Mouse (Mus musculus): ENCODE measurements around the gene Nt5dc3. TPM values are rescaled to one million over a fixed set of nuclear protein-coding genes. Genes with fewer than 3 reads are reported as not detected.

Gene Nt5dc3
- total RNA-seq, 1 experiment: 5.6 TPM

DNA sequence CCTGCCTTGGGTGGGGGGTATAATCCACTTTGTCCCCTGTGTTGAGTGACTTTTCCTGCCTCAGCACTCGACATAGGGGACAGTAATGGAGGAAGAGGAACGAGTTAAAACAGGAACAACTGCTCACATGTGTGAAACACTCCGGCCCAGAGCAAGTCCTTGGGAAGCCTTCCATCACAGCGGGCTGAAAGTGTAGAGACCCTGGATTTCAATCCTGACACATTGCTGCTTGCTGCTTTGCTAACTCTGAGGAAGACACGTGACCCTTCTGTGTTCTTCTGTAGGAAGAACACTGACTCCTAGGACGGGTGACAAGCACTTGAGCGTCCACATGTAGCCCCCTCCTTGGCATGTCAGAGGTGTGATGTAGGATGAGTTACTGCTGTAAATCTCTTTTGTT, 36.3 kb downstream of the Nt5dc3 start:
- in situ Hi-C loops (cut with MboI; ENCODE audit: low sequenced_read_pairs in 2 of 2, unreplicated experiment in 2 of 2): no loop called here
- Histone ChIP-seq H3K36me3 (ENCODE audit: control insufficient read depth, insufficient read depth, low read length, poor library complexity, severe bottlenecking) (peaks cover 7% of the 10 kb centered on the region; the same call in 1 of the 2 replicates), H3K9me3 (ENCODE audit: control insufficient read depth, insufficient read depth, low read depth, low read length) (no peaks in the 10 kb centered on the region), H3K4me3 (ENCODE audit: insufficient read depth in 1 of 2, low read depth in 1 of 2, low read length in 2 of 2, poor library complexity in 1 of 2, severe bottlenecking in 1 of 2) (no peak overlapping the region), H3K4me1 (ENCODE audit: control insufficient read depth in 2 of 2, insufficient read depth in 2 of 2, low read length in 2 of 2, poor library complexity in 1 of 2) (peaks cover 2 to 16% of the 10 kb centered on the region in 2 experiments; a peak in 2 of 4 replicates), H3K27ac (ENCODE audit: insufficient read depth, low read depth, low read length, poor library complexity, severe bottlenecking) (no peak overlapping the region), H3K9ac (ENCODE audit: insufficient read depth, low read depth, low read length, poor library complexity, severe bottlenecking) (no peak overlapping the region)
- DNase-seq (ENCODE audit: low read depth, low spot score): no peak
- TF ChIP-seq HCFC1 (IDR thresholded peaks at IDR 0.05; ENCODE audit: borderline replicate concordance, insufficient read depth, low read length): no peak
- no peak for TF ChIP-seq MAFK (IDR thresholded peaks at IDR 0.05; ENCODE audit: insufficient read depth, low read depth, low read length)
- TF ChIP-seq ZC3H11A (IDR thresholded peaks at IDR 0.05; ENCODE audit: borderline replicate concordance, low read depth, low read length): no peak
- TF ChIP-seq ZNF384 (IDR thresholded peaks at IDR 0.05; ENCODE audit: low read depth, low read length): no peak

DNA sequence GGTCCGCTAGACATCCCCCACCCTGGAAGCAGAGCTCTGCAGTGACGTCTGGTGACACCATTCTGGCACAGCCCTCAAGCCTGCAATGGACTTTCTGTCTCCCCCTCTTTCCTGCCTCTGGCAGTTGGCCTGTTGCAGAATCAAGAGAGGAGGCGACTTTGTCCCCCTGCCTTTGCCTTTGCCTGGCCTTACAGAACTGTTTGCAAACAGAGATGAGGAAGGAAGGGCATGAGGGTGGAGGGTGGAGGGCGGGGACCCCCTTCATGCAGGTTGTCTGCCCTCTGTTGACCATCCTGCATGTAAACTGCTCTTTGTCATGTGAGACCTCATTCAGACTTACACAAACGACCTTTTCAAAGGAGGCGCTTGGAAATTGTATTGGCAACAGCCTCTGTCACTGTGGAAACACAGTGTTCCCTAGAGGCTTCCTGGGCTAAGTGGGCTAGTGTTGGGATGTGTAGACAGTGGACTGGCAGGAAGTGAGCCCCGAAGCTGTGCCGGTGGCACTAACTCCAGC, 40.9 kb downstream of the Nt5dc3 start:
- DNase-seq (ENCODE audit: low read depth, low spot score): no peak
- Histone ChIP-seq H3K4me1 (ENCODE audit: control insufficient read depth in 2 of 2, insufficient read depth in 2 of 2, low read length in 2 of 2, poor library complexity in 1 of 2) (peaks cover 0 to 3% of the 10 kb centered on the region in 2 experiments; a peak in 1 of 4 replicates), H3K27ac (ENCODE audit: insufficient read depth, low read depth, low read length, poor library complexity, severe bottlenecking) (no peak overlapping the region), H3K36me3 (ENCODE audit: control insufficient read depth, insufficient read depth, low read length, poor library complexity, severe bottlenecking) (peaks cover 16% of the 10 kb centered on the region), H3K4me3 (ENCODE audit: insufficient read depth in 1 of 2, low read depth in 1 of 2, low read length in 2 of 2, poor library complexity in 1 of 2, severe bottlenecking in 1 of 2) (no peak overlapping the region), H3K9ac (ENCODE audit: insufficient read depth, low read depth, low read length, poor library complexity, severe bottlenecking) (no peak overlapping the region; the same call in 1 of the 2 replicates), H3K9me3 (ENCODE audit: control insufficient read depth, insufficient read depth, low read depth, low read length) (no peaks in the 10 kb centered on the region)
- in situ Hi-C loops (cut with MboI; ENCODE audit: low sequenced_read_pairs in 2 of 2, unreplicated experiment in 2 of 2): no loop called here
- TF ChIP-seq MAFK (IDR thresholded peaks at IDR 0.05; ENCODE audit: insufficient read depth, low read depth, low read length) (no peak), ZC3H11A (IDR thresholded peaks at IDR 0.05; ENCODE audit: borderline replicate concordance, low read depth, low read length) (no peak), HCFC1 (IDR thresholded peaks at IDR 0.05; ENCODE audit: borderline replicate concordance, insufficient read depth, low read length) (no peak), CHD2 (IDR thresholded peaks at IDR 0.05; ENCODE audit: low read depth, low read length) (no peak), ZNF384 (IDR thresholded peaks at IDR 0.05; ENCODE audit: low read depth, low read length) (no peak)

GRCm38 (mm10) chr10:86821014-86821413, 42.2 kb downstream of the Nt5dc3 start:
- no peak overlapping the region for H3K9ac ChIP-seq (ENCODE audit: insufficient read depth, low read depth, low read length, poor library complexity, severe bottlenecking)
- H3K36me3 ChIP-seq (ENCODE audit: control insufficient read depth, insufficient read depth, low read length, poor library complexity, severe bottlenecking): peaks cover 24% of the 10 kb centered on the region
- no peak overlapping the region for H3K4me3 ChIP-seq (ENCODE audit: insufficient read depth in 1 of 2, low read depth in 1 of 2, low read length in 2 of 2, poor library complexity in 1 of 2, severe bottlenecking in 1 of 2)
- H3K9me3 ChIP-seq (ENCODE audit: control insufficient read depth, insufficient read depth, low read depth, low read length): no peaks in the 10 kb centered on the region
- no peaks in the 10 kb centered on the region for H3K4me1 ChIP-seq (ENCODE audit: control insufficient read depth in 2 of 2, insufficient read depth in 2 of 2, low read length in 2 of 2, poor library complexity in 1 of 2)
- H3K27ac ChIP-seq (ENCODE audit: insufficient read depth, low read depth, low read length, poor library complexity, severe bottlenecking): no peak overlapping the region
- no peak for DNase-seq (ENCODE audit: low read depth, low spot score)
- TF ChIP-seq ZC3H11A (IDR thresholded peaks at IDR 0.05; ENCODE audit: borderline replicate concordance, low read depth, low read length) (no peak), MAFK (IDR thresholded peaks at IDR 0.05; ENCODE audit: insufficient read depth, low read depth, low read length) (no peak), HCFC1 (IDR thresholded peaks at IDR 0.05; ENCODE audit: borderline replicate concordance, insufficient read depth, low read length) (no peak), CHD2 (IDR thresholded peaks at IDR 0.05; ENCODE audit: low read depth, low read length) (no peak), ZNF384 (IDR thresholded peaks at IDR 0.05; ENCODE audit: low read depth, low read length) (no peak)
- in situ Hi-C loops (cut with MboI; ENCODE audit: low sequenced_read_pairs in 2 of 2, unreplicated experiment in 2 of 2): no loop called here

DNA sequence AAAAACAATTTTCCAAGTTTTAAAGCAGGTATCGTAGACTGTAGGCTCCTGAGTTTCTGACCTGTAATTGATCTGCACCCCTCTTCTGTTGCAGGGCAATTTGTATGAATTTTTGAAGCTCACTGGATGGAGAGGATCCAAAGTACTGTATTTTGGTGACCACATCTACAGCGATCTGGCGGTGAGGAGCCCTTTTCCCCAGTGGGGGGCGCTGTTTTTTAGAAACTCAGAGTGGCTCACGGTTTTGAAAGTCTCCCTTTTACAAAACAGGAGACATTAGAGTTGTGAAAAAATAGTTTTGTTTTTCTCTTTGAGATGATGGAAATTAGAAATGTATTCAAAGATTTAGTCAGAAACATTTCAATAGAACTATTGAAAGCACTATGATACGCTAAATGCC, 45.3 kb downstream of the Nt5dc3 start:
- in situ Hi-C loops (cut with MboI; ENCODE audit: low sequenced_read_pairs in 2 of 2, unreplicated experiment in 2 of 2): no loop called here
- Histone ChIP-seq H3K4me3 (ENCODE audit: insufficient read depth in 1 of 2, low read depth in 1 of 2, low read length in 2 of 2, poor library complexity in 1 of 2, severe bottlenecking in 1 of 2) (no peak overlapping the region), H3K4me1 (ENCODE audit: control insufficient read depth in 2 of 2, insufficient read depth in 2 of 2, low read length in 2 of 2, poor library complexity in 1 of 2) (no peaks in the 10 kb centered on the region), H3K36me3 (ENCODE audit: control insufficient read depth, insufficient read depth, low read length, poor library complexity, severe bottlenecking) (peaks cover 23% of the 10 kb centered on the region), H3K9me3 (ENCODE audit: control insufficient read depth, insufficient read depth, low read depth, low read length) (no peaks in the 10 kb centered on the region), H3K9ac (ENCODE audit: insufficient read depth, low read depth, low read length, poor library complexity, severe bottlenecking) (no peak overlapping the region), H3K27ac (ENCODE audit: insufficient read depth, low read depth, low read length, poor library complexity, severe bottlenecking) (no peak overlapping the region)
- TF ChIP-seq MAFK (IDR thresholded peaks at IDR 0.05; ENCODE audit: insufficient read depth, low read depth, low read length): no peak
- no peak for TF ChIP-seq HCFC1 (IDR thresholded peaks at IDR 0.05; ENCODE audit: borderline replicate concordance, insufficient read depth, low read length)
- no peak for TF ChIP-seq ZC3H11A (IDR thresholded peaks at IDR 0.05; ENCODE audit: borderline replicate concordance, low read depth, low read length)
- TF ChIP-seq ZNF384 (IDR thresholded peaks at IDR 0.05; ENCODE audit: low read depth, low read length): no peak
- TF ChIP-seq CHD2 (IDR thresholded peaks at IDR 0.05; ENCODE audit: low read depth, low read length): no peak
- DNase-seq (ENCODE audit: low read depth, low spot score): no peak

DNA sequence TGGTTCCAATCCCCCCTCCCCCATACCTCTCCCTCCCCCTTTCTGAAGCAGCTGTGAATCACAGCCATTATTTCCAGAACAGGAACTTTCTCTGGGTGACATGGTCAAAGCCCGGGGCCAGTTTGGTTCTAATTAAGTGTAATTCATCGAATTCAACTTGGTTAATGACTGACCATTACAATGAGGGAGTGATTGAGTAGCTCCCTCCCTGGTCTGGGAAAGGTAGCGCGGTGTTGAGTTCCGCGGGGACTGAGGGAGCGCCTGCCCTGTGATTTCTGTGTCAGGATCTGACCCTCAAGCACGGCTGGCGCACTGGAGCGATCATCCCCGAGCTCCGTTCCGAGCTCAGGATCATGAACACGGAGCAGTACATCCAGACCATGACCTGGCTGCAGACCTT, 46.1 kb downstream of the Nt5dc3 start:
- in situ Hi-C loops (cut with MboI; ENCODE audit: low sequenced_read_pairs in 2 of 2, unreplicated experiment in 2 of 2): no loop called here
- DNase-seq (ENCODE audit: low read depth, low spot score): no peak
- Histone ChIP-seq H3K4me1 (ENCODE audit: control insufficient read depth in 2 of 2, insufficient read depth in 2 of 2, low read length in 2 of 2, poor library complexity in 1 of 2) (no peaks in the 10 kb centered on the region), H3K36me3 (ENCODE audit: control insufficient read depth, insufficient read depth, low read length, poor library complexity, severe bottlenecking) (peaks cover 21% of the 10 kb centered on the region), H3K9me3 (ENCODE audit: control insufficient read depth, insufficient read depth, low read depth, low read length) (no peaks in the 10 kb centered on the region), H3K4me3 (ENCODE audit: insufficient read depth in 1 of 2, low read depth in 1 of 2, low read length in 2 of 2, poor library complexity in 1 of 2, severe bottlenecking in 1 of 2) (no peak overlapping the region), H3K9ac (ENCODE audit: insufficient read depth, low read depth, low read length, poor library complexity, severe bottlenecking) (no peak overlapping the region), H3K27ac (ENCODE audit: insufficient read depth, low read depth, low read length, poor library complexity, severe bottlenecking) (no peak overlapping the region)
- TF ChIP-seq CHD2 (IDR thresholded peaks at IDR 0.05; ENCODE audit: low read depth, low read length): no peak
- TF ChIP-seq ZC3H11A (IDR thresholded peaks at IDR 0.05; ENCODE audit: borderline replicate concordance, low read depth, low read length): no peak
- no peak for TF ChIP-seq ZNF384 (IDR thresholded peaks at IDR 0.05; ENCODE audit: low read depth, low read length)
- TF ChIP-seq HCFC1 (IDR thresholded peaks at IDR 0.05; ENCODE audit: borderline replicate concordance, insufficient read depth, low read length): no peak
- no peak for TF ChIP-seq MAFK (IDR thresholded peaks at IDR 0.05; ENCODE audit: insufficient read depth, low read depth, low read length)
